Mouse (Mus musculus) ovary, adult 18-20 months (tissue): ENCODE data around the gene Entpd2.
"Not testable (repeated sequence)": the region's sequence is repeated elsewhere in the genome, so short reads cannot be mapped to it uniquely, and the experiment has no call there.

Experiments used
- DNase-seq: peaks from one replicate; pipeline ENCODE4 v3.0.0; 2022; ENCODE audit warnings: low spot score, mixed read lengths

The Entpd2 gene

DNA sequence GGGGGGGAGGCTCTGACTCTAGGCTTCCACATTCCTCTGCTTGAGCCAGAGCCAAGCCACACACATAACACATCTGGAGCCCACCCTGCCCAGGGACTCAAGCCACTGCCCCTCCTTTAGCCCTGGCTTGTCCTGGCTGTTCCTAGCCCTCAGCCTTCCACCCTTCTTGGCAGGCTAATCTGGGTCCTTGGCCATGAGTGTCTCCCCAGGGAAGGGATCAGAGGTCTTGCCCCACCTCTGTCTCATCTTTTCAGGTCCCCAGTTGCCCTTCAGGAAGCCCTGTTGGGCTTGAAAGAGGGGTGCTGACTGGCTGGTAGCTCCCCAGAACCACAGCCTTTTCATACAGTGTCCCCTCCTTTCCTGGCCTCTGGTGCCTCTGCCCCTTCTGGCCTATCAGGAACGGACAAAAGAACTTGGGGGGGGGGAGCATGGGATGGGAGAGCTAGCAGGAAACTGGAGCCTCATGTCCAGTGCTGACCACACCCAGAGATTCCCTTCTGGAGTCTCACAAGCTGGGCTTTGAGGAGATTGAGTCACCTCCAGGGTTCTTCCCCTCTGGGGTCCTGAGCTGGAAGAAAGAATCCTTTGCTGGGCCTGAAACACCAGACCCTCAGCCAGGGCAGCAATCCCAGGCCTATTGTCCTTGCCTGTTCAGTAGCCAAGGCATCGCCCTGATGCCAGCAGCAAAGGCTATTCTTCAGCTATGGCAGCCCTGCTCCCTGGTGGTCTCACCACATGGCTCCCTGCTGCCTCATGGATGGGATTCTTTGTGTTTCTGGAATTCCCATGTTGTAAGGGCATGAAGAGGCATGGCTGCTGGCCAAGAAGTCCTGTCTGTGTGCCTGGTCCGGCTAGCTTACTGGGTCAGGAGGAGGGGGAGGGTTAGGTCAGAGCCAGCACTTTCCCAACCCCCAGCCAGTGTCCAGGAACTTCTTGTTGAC lies 1.1 kb upstream of the Entpd2 start:
- DNase-seq: no peak

- DNase-seq: no peak
Observed at GRCm38 (mm10) chr2:25396597-25396983, 916 bp downstream of the Entpd2 start.

- no peak for DNase-seq
Observed at GRCm38 (mm10) chr2:25397010-25397409, 1.3 kb downstream of the Entpd2 start.

GRCm38 (mm10) chr2:25398065-25398464 lies 2.4 kb downstream of the Entpd2 start:
- no peak for DNase-seq

DNA sequence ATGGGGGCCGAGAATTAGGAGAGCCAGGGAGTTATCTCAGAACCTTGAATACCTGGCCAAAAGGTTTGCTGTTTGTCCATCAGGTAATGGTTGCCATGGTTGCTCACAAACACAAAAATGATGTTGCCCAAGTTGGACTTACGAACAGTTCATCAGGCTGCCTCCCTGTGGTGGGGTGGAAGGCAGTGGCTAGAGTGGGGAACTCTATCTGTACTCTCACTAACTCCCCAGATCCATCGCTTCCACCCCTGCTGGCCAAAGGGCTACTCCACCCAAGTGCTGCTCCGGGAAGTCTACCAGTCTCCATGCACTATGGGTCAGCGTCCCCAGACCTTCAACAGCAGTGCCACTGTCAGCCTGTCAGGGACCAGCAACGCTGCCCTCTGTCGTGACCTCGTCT lies 3.4 kb downstream of the Entpd2 start, which contains the start of gene Npdc1:
Gene Npdc1 (plus strand): TSS at position 301 of the 400 bp plus-strand sequence.
- no peak for DNase-seq

- DNase-seq: no peak
Observed at GRCm38 (mm10) chr2:25400291-25400690, 4.6 kb downstream of the Entpd2 start.

DNA sequence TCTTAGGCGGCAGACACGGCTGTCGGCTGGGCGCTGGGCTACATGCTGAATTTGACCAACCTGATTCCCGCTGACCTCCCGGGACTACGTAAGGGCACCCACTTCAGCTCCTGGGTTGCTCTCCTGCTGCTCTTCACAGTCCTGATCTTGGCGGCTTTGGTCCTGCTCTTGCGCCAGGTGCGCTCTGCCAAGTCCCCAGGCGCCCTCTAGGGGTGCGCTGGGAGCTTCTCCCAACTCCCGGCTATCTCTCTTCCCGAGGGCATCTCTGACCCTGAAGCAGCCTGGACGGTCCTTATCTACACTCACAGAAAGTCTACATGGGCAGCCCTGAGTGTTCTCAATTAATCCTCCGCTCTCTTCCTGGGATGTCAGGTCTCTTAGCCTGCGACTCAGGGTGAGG lies 5.1 kb downstream of the Entpd2 start:
- DNase-seq: peak; percentile 59

GRCm38 (mm10) chr2:25402377-25402971 lies 6.8 kb downstream of the Entpd2 start:
- DNase-seq: no peak

DNA sequence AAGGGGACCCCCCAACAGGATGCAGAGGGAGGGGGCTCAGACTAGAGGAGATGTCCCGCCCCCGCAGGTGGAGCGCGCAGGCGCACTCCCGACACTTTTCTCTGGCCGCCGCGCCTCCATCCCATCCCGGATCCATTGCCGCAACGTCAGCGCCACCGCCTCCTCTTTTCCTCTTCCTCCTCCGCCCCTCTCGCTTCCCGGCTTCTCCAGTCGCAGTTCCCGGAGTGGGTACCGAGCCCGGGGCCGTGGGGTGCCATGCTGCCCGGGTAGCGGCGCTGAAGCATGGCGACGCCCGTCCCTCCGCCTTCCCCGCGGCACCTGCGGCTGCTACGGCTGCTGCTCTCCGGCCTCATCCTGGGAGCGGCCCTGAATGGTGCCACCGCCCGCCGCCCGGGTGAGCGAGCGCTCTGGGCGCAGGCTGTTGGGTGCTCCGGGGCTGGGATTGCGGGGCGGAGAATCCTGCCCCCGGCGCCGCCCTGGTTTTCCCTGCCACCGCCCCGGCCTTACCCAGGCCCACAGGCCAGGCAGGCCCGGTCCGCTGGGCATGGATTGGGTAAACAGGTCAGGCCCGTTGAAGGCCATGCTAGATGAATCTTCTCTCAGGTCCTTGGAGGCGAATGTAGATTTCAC lies 7.4 kb downstream of the Entpd2 start:
- DNase-seq: peak; percentile 61

DNA sequence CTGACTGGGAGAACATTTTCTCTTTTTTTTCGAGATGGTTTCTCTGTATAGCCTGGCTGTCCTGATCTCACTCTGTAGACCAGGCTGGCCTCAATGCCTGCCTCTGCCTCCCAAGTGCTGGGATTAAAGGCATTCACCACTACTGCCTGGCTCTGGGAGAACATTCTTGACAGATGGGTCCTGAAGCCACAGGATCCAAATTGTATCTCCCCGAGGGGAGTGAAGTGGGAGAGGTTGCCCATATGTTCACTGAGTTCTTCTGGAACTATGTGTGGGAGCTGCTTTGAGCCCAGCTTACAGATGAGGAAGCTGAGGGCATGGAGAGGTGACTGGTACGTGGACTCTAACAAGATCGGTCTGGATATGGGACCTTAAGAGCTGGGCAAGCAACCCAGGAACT lies 8.3 kb downstream of the Entpd2 start:
- no peak for DNase-seq

DNA sequence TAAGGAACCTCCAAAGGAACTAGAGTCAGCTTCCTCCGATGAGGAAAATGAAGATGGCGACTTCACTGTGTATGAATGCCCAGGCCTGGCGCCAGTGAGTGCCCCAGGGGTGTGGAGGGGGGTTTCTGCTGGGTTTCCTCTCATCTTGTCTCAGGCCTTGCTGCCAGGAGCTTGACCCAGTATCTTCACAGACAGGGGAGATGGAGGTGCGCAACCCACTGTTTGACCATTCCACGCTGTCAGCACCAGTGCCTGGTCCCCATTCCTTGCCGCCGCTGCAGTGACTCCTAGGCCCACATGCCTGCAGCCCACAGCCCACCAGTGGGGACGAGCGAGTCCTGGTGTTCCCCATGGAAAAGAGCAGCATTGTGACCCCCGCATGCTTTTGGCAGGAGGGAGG lies 13.2 kb downstream of the Entpd2 start:
- DNase-seq: no peak

- not testable (repeated sequence) for DNase-seq
Observed at GRCm38 (mm10) chr2:25413436-25413835, 17.8 kb downstream of the Entpd2 start.

DNA sequence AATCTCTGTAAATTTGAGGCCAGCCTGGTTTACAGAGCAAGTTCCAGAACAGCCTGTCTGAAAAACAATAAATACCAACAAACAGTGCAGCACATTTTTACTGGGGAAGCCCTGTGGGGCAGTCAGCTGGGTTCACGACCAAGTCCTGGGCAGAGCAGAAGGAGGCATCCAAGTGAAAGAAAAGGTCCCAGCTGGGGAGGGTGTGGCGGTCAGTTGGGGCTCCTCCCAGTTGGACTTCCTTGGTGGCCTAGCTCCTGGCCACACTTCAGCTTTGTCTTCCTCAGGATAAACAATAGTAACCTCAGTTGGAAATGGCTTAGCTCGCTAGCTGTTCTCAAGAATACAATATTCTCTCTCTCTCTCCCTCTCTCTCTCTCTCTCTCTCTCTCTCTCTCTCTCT lies 21.8 kb downstream of the Entpd2 start:
- no peak for DNase-seq

DNA sequence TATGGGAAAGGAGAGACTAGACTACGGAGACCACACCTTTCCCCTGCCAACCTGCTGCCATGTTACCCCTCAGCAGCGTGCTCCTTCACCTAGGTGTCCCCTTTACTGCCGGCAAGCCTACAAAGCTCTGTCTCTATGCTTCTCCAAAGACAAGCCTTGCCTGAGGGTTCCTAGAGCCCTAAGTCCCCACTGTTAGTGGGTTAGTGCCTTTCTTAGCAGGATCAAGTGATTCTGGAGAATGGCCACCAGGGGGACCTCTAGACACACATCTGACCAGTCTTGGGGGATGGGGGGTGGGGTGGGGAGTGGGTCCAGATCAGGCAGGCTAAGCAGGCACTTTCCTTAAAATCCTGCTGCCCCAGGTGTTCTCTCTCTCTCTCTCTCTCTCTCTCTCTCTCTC lies 26.2 kb downstream of the Entpd2 start:
- DNase-seq: no peak

- no peak for DNase-seq
Observed at GRCm38 (mm10) chr2:25422587-25423410, 27.1 kb downstream of the Entpd2 start, which contains the start of gene Fut7. Gene Fut7 (plus strand): TSS chr2:25423267.

DNA sequence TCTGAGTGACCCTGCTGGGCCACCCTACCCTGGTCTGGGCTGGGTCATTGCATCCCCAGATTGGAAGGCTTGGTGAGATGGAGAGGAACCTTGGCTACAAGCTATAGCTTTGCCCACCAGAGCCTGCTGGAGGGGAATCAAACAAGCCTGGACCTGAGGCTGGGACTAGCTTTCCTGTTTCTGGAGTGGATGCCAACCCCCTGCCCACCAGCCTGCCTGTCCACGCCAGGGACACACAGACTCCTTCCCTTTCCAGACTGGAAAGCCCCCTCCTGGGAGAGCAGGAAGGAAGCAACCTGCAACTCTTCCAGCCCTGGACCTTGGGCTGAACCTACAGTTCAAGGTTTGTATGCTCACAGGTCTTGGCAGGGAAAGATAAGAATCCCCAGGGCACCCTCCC lies 28.0 kb downstream of the Entpd2 start:
- DNase-seq: no peak

GRCm38 (mm10) chr2:25425481-25425880 lies 29.8 kb downstream of the Entpd2 start:
- DNase-seq: no peak

GRCm38 (mm10) chr2:25426721-25427191 lies 31.1 kb downstream of the Entpd2 start:
- DNase-seq: no peak

GRCm38 (mm10) chr2:25427256-25427655 lies 31.6 kb downstream of the Entpd2 start:
- DNase-seq: no peak

DNA sequence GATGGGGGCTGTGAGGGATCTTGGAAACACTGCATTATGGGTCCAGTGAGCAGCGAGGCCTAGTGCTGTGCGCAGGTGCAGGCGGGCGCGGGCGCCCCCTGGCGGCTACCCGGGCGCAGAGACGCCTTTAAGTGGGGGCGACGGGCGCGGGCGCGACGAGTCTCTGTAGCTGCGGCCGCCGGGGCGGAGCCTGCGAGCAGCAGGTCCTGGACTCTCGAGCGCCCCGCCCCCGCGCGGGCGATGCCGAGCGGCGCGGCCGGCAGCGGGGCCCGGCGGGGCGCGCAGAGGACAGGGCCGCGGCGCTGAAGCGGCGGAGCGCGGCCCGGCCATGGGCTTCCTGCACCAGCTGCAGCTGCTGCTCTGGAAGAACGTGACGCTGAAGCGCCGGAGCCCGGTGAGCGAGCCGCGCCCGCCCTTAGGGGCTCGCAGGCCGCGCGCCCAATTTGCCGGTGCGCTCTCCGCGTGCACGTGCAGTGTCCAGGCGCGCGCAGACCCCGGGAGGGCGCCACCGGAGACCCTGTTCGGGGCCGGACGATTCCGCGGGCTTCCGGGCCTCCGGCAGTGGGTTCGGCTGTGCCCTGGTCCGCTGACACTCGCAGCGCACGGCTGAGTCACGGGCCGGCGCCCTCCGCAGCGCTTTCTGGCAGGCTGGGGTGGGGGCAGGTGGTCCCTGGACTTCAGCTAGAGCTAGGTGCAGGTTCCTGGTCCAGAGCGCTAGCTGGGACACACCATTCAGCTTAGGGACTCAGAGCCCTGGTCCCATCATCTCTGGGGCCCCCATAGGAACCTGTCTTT lies 33.0 kb downstream of the Entpd2 start, which contains the start of gene Abca2:
Gene Abca2 (plus strand): TSS at position 262 of the 795 bp plus-strand sequence.
- DNase-seq: peak; percentile 89
